Mouse (Mus musculus) left cerebral cortex, postnatal 4 days (tissue): ENCODE results near the gene 1700092M07Rik. TPM values are rescaled to one million over a fixed set of nuclear protein-coding genes. Genes with fewer than 3 reads are reported as not detected.

Source experiments
- DNase-seq: peaks from one replicate; pipeline ENCODE4 v3.0.0-alpha.2; 2022
- intact Hi-C: fragments of 180-260 bp; cut with DNase I; formaldehyde crosslinking; loops from one replicate; pipeline ENCODE4 v1.15.1; 2025
- total RNA-seq, 2 experiments: library from RNA; stranded (reverse); gene quantifications; 2 replicates each; pipeline ENCODE4 v1.2.3; 2021

The 1700092M07Rik gene
- total RNA-seq, 2 experiments from 2014 or later = 2.7 to 2.8 TPM

DNA sequence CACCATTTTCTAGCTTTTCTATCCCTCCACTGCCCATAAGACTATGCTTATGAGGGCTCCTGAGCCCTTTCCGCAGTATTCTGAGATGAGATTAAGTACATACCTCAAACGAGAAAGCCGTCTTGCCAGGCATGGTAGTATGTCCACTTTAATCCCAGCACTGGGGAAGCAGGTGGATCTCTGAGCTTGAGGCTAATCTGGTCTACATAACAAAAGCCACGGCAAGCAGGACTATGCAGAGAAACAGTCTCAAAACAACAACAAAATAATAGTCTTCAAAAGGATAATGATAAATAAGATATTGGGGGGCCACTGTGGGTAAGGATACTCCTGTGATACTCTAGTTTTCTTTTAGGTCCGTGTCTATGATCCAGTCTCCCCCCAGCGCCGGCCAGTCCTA, 1.6 kb upstream of the 1700092M07Rik start:
- intact Hi-C loops = no loop called here
- no peak for DNase-seq

GRCm38 (mm10) chr19:8739646-8740045, 872 bp upstream of the 1700092M07Rik start:
- DNase-seq = no peak
- intact Hi-C loops = no loop called here

- peak; percentile 96 for DNase-seq
Observed at GRCm38 (mm10) chr19:8741243-8741869, 838 bp downstream of the 1700092M07Rik start, which contains the start of gene Stx5a. Stx5a (plus strand) TSS chr19:8741413.

DNA sequence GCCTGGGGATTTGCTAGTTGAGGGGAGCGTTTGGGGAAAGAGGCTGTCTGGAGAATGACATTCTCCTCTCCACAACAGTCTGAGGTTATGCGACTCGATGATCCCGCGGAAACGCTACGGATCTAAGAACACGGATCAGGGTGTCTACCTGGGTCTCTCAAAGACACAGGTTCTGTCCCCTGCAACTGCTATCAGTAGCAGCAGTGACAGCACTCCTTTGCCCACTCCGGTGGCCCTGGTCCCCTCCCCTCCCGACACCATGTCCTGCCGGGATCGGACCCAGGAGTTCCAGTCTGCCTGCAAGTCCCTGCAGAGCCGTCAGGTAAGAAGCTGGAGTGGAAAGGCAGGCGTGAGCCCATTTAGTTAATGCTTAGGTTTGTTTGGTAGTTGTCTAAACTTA, 1.7 kb downstream of the 1700092M07Rik start:
- intact Hi-C loops = no loop called here
- no peak for DNase-seq

More at GRCm38 (mm10) chr19:8741243-8741869, 838 bp downstream of the 1700092M07Rik start, which contains the start of gene Stx5a:
- intact Hi-C loops = no loop called here

DNA sequence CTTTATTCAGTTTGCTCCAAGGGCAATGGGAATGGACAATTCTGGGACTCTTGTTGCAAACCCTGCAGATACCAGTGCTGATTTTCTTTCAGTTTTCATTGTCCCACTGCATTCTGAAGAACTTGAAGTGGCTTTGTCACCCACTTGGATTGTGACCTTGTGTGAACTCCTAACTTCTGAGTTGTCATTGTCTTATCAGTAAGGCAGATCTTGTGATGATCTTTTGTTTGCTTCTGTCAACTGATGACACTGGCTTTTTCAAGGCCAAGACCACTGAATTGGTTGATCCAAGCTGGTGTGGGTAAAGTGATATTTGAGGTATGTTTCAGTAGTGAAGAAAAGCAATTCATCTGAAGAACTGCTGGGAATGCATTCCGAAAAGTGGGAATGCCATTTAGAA, 4.9 kb downstream of the 1700092M07Rik start:
- no peak for DNase-seq
- intact Hi-C loops = no loop called here

DNA sequence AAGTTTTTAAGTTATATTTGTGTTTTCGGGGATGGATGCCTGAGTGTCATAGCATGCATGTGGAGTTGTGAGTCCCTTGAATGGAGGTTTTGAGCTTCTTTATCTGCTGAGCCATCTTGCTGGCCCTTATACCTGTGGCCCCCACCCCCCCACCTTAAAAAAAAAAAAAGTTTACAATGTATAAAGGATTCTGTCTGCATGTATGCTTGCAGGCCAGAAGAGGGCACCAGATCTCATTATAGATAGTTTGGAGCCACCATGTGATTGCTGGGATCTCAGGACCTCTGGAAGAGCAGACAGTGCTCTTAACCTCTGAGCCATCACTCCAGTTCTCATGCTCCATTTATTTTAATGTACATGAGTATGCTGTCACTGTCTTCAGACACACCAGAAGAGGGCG, 6.8 kb downstream of the 1700092M07Rik start:
- intact Hi-C loops = no loop called here
- no peak for DNase-seq

- no peak for DNase-seq
- intact Hi-C loops = loop anchor here (10.0 kb wide), 1 partner anchor 69 kb away; the partner anchor contains the start of genes AC129217.1 and Hnrnpul2
Observed at GRCm38 (mm10) chr19:8755652-8756051, 15.1 kb downstream of the 1700092M07Rik start.

- peak; percentile 95 for DNase-seq
- intact Hi-C loops = loop anchor here (10.0 kb wide), 1 partner anchor 68 kb away; the partner anchor contains the start of genes AC129217.1 and Hnrnpul2
Observed at GRCm38 (mm10) chr19:8756635-8757387, 16.3 kb downstream of the 1700092M07Rik start, which contains the start of gene Nxf1. Nxf1 (plus strand) TSS chr19:8757073.

DNA sequence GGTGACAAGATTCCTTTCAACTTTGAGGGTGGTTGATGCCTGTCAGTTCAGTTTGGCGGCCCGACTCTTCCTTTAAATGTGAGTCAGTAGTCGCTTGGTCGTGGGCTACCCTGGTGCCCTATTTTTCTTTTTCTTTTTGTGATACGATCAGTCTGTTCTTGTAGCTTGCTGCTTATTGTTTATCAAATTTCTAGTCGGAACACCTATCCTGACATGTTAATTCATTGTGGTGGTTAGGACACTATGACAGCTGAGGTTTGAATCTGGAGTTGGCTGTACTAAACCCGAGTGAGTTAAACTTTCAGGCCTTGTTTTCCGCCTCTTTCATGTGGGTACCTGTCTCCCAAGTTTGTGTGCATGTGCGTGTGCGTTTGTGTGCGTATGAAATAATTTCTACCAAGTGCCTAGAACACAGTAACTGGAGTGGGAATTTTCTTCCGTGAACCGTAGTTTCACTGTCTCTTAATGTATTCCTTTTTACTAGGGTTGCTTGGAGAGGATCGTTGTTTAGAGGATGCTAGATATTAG, 17.0 kb downstream of the 1700092M07Rik start:
- intact Hi-C loops = loop anchor here (10.0 kb wide), 1 partner anchor 67 kb away; the partner anchor contains the start of genes AC129217.1 and Hnrnpul2
- no peak for DNase-seq

- intact Hi-C loops = loop anchor here (10.0 kb wide), 1 partner anchor 66 kb away; the partner anchor contains the start of genes AC129217.1 and Hnrnpul2
- no peak for DNase-seq
Observed at GRCm38 (mm10) chr19:8758899-8759298, 18.4 kb downstream of the 1700092M07Rik start.

DNA sequence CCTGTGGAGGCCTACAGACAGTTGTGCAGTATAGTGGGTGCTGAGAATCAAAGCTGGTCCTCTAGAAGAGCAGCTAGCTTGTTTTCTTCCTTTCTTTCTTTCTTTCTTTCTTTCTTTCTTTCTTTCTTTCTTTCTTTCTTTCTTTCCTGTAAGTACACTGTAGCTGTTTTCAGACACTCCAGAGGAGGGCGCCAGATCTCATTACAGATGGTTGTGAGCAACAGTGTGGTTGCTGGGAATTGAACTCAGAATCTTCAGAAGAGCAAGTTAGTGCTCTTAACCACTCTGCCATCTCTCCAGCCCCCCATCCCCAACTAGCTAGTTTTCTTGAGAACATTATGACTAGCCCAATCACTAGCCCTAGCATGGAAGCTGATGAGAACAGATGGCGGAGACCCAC, 20.2 kb downstream of the 1700092M07Rik start:
- DNase-seq = no peak
- intact Hi-C loops = no loop called here

- DNase-seq = no peak
- intact Hi-C loops = no loop called here
Observed at GRCm38 (mm10) chr19:8763276-8763675, 22.8 kb downstream of the 1700092M07Rik start.

DNA sequence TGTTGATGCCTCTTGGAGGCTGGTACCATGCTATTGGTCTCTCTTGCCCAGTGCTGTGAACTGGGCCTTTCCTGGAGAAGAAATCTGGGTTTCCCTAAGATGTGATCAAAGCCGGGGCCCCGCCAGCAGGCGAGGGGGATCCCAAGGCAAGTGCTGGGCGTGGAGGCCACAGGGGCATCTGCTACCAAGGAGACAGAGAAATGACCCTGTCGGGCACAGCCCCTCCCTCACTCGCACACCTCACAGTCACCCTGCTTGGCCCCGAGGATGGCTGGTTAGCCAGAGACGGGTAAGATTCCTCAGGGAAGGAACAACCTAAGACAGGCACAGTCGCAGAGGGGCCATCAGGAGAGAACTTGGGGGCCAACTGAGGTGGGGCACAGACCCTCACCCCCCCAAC, 25.0 kb downstream of the 1700092M07Rik start:
- DNase-seq = no peak
- intact Hi-C loops = no loop called here

DNA sequence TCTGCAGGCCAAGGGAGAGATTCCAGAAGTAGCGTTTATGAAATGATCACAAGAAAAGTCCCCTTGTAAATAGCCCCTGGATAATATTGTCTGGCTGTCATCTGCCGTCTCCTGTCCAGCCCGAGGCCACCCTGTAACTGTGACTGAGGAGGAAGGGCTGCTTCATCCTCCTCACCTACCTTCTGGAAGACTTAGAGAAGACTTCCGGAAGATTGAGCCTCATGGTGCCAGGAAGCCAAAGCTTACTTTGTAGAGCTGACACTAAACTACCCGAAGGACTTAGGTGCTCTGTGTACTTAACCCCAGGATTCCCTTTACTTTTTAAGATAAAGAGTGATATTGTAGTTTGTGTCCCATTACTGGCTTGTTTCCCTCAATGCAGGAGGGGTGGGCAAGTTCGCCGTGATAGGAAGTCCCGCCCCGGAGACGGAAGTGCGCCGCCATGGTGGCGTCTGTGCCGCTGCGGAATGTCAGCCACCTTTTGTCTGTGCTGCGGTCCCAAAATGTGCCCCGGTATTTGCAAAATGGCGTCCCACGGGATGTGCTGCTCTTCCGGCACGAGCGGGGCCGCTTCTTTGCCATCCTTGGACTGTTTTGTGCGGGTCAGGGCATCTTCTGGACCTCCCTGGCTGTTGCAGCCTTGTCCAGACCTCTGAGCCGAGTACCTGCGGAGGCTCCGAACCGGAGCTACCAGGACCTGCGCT, 30.2 kb downstream of the 1700092M07Rik start, which contains the start of gene Tmem223:
TSS of gene Tmem223 (plus strand) at position 430 of the 704 bp plus-strand sequence.
- DNase-seq = peak; percentile 84
- intact Hi-C loops = no loop called here

- no peak for DNase-seq
- intact Hi-C loops = no loop called here
Observed at GRCm38 (mm10) chr19:8772996-8773395, 32.5 kb downstream of the 1700092M07Rik start.

GRCm38 (mm10) chr19:8773409-8773808, 32.9 kb downstream of the 1700092M07Rik start:
- no peak for DNase-seq
- intact Hi-C loops = no loop called here

GRCm38 (mm10) chr19:8774086-8774835, 33.7 kb downstream of the 1700092M07Rik start, which contains the start of gene Tmem179b:
Tmem179b (minus strand) TSS chr19:8774467.
- intact Hi-C loops = no loop called here
- peak; percentile 97 for DNase-seq

DNA sequence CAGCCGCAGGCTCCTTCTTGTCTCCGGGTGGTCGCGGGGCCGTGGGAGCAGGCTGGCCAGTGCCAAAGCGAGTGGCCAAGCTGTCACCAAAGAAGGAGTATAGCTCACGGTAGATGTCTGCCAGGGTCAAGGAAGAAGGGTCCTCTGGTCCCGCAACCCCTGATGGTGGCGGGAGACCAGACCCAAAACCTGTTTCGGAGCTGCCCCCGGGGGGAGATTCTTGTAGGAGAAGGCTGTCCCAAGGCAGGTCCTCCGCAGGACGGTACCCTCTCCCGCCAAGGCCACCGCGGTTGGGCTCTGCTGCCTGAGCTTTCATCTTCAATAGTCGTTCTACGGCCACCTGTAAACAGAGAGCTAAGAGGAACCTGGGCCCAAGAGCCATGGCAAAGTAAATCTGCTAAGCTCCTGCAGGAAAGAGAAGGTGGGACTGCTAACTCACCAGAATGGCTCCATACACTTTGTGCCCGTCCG, 34.5 kb downstream of the 1700092M07Rik start:
- intact Hi-C loops = no loop called here
- DNase-seq = no peak

DNA sequence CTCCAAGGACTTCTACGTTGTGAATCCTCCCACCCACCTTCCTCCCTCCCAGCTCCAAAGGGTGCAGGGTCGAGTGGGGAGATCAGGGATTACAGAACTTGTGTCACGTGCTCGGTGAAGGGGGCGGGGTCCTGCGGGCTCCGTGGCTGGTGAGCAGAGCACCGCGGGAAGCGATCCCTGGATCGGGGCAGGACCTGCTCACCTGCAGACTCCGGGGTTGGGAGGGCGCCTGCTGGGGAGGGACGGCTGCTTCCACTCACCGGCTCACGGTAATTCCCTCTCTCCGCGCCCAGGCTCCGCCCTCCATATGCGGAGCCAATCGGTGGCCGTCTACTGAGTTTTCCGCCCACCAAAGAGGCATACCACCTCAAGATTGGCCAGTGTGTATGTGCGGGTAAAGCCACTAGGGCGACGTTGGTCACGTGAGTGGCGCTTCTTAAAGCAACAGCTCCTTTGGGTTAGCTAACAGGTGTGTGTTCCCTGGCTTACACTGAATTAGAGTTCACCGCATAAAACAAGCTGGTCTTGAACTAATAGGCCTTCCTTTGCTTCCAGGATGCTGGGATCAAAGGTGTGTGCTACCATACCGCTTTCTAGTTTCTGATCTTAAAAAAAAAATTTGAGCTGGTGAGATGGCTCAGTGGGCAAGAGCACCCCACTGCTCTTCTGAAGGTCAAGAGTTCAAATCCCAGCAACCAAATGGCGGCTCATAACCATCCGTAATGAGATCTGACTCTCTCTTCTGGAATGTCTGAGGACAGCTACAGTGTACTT, 45.7 kb downstream of the 1700092M07Rik start, which contains the start of gene Taf6l:
TSS of gene Taf6l (minus strand) at position 410 of the 774 bp plus-strand sequence.
- intact Hi-C loops = no loop called here

More for the DNA sequence above, 45.7 kb downstream of the 1700092M07Rik start, which contains the start of gene Taf6l:
- peak; percentile 90 for DNase-seq
